Mouse (Mus musculus): ENCODE data around the gene Cxcr2. TPM values are rescaled to one million over a fixed set of nuclear protein-coding genes. Genes with fewer than 3 reads are reported as not detected.

The Cxcr2 gene
- polyA plus RNA-seq, 1 experiment, result 11.4 TPM

DNA sequence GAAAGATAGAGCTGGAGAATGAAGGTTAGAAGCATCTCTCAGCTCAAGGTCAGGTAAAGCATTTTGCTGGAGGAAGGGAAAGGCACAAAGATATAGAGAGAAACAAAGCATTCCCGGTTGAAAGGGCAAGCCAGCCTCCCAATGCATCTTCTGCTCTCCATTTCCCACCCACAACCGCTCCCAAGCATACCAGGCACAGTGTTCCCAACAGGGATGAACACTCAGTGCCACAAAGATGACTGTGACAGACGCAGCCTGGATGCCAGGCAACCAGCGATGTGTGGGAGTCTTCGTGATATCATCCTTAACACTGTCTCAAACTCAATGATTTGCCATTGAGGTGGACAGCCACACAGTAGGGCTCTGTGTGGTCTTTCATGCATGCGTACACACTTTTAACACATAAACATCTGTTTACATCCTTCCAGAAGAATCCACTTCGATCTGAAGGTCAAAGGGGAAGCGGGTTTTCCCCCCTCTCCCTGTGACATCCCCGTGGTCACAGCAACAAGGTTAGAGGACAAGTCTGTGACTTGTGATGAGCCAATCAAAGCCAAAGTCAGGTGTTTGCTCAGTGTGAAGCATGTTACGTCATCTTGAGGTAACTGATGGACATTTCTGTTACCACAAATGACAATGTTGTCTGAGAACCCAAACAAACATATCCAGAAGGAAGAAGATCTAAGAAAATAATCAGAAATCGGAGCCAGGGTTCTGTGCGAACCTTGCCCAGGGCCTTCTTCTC is 44.1 kb downstream of the Cxcr2 start:
- Histone ChIP-seq H3K4me1 (ENCODE audit: control insufficient read depth, insufficient read depth, insufficient read length) (no peaks in the 10 kb centered on the region; the same call in 1 of the 2 replicates), H3K36me3 (ENCODE audit: control insufficient read depth, insufficient read depth, low read length) (no peaks in the 10 kb centered on the region), H3K27me3 (ENCODE audit: control insufficient read depth, insufficient read depth, low read length) (no peaks in the 10 kb centered on the region), H3K27ac (ENCODE audit: insufficient read depth, low read length) (no peak overlapping the region), H3K4me3 (ENCODE audit: extremely low read depth, insufficient read depth, insufficient read length) (no peak overlapping the region)
- 80% methylated on average over 12 of the region's 12 CpGs for WGBS
- TF ChIP-seq POLR2A (IDR thresholded peaks at IDR 0.05; ENCODE audit: low read depth, low read length) (no peak), CTCF (IDR thresholded peaks at IDR 0.05; ENCODE audit: extremely low read depth, insufficient read depth, insufficient read length, insufficient replicate concordance) (no peak)
- no peak for DNase-seq (ENCODE audit: low read depth in 1 of 2, low spot score in 2 of 2)

DNA sequence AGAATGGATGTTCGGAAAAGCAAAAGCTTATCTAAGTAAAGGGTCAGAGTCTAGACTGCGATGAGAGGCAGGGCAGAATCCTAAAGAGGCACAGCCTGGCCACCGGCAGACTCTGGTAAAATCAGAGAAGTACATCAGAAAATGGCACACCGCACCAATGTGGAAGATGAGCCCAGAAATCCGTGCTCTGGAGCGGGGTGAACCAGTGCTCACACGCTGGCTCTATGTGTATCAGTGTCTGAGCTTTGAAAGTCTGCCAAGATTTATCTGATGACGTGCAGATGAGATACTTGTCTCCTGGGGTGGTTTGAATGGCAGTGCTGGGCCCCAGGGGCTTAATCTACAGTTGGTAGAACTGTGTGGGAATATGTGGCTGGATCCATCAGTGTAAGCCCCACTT is 45.3 kb downstream of the Cxcr2 start:
- no peaks in the 10 kb centered on the region; the same call in 1 of the 2 replicates for H3K4me1 ChIP-seq (ENCODE audit: control insufficient read depth, insufficient read depth, insufficient read length)
- no peak for TF ChIP-seq POLR2A (IDR thresholded peaks at IDR 0.05; ENCODE audit: low read depth, low read length)
- TF ChIP-seq CTCF (IDR thresholded peaks at IDR 0.05; ENCODE audit: extremely low read depth, insufficient read depth, insufficient read length, insufficient replicate concordance), result no peak
- H3K4me3 ChIP-seq (ENCODE audit: extremely low read depth, insufficient read depth, insufficient read length), result no peak overlapping the region
- 88% methylated on average over 8 of the region's 8 CpGs for WGBS
- H3K27ac ChIP-seq (ENCODE audit: insufficient read depth, low read length), result no peak overlapping the region
- no peaks in the 10 kb centered on the region for H3K27me3 ChIP-seq (ENCODE audit: control insufficient read depth, insufficient read depth, low read length)
- H3K36me3 ChIP-seq (ENCODE audit: control insufficient read depth, insufficient read depth, low read length), result no peaks in the 10 kb centered on the region
- no peak for DNase-seq (ENCODE audit: low read depth in 1 of 2, low spot score in 2 of 2)

DNA sequence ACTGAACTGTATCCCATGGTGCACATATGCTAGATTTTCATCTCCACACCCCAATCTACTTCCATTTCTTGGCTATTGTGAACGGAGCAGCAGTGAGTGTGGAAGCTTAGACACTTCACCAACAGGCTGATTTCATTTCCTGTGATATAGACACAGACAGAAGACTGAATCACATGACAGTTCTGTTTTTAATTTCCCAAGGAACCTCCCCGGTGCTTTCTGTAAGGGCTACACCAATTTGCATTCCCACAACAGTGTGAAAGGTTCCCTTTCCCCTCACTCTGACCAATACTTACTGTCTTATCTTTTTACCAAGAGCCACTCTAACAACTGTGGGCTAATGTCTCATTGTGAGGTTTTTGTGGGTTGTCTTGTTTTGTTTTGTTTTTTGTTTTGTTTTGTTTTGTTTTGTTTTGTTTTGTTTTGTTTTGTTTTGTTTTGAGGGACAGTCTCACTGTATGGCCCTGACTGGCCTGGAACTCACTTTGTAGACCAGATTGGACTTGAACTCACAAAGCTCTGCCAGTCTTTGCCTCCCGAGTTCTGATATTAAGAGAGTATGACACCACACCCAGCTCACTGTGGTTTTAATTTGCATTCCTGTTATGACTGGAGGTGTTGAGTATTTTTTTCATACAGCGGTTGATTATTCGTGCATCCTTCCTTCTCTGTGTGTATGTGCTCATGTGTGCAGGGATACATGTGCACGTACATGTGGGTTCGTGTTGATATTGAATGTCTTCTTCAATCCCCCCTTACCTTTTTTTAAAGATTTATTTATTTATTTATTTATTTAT is 47.5 kb downstream of the Cxcr2 start:
- 46% methylated on average over 7 of the region's 7 CpGs for WGBS
- no peak overlapping the region for H3K27ac ChIP-seq (ENCODE audit: insufficient read depth, low read length)
- no peaks in the 10 kb centered on the region for H3K27me3 ChIP-seq (ENCODE audit: control insufficient read depth, insufficient read depth, low read length)
- TF ChIP-seq POLR2A (IDR thresholded peaks at IDR 0.05; ENCODE audit: low read depth, low read length) (no peak), CTCF (IDR thresholded peaks at IDR 0.05; ENCODE audit: extremely low read depth, insufficient read depth, insufficient read length, insufficient replicate concordance) (no peak)
- H3K4me3 ChIP-seq (ENCODE audit: extremely low read depth, insufficient read depth, insufficient read length), result no peak overlapping the region
- peak in 1 of 2 experiments; percentile 25 for DNase-seq (ENCODE audit: low read depth in 1 of 2, low spot score in 2 of 2)
- no peaks in the 10 kb centered on the region for H3K36me3 ChIP-seq (ENCODE audit: control insufficient read depth, insufficient read depth, low read length)
- no peaks in the 10 kb centered on the region; the same call in 1 of the 2 replicates for H3K4me1 ChIP-seq (ENCODE audit: control insufficient read depth, insufficient read depth, insufficient read length)

DNA sequence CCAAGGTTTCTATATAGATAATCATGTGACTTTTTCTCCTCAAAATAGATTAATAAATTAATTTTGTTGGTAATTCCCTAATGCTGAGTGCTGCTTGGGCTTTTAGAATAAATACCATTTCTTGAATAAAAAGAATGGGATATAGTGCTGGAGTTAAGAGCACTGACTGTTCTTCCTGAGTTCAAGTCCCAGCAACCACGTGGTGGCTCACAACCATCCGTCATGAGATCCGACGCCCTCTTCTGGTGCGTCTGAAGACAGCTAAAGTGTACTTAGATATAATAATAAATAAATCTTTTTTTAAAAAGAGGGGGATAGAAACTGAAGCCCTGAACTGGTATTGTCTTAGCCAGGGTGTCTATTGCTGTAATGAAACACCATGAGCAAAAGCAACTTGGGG is 49.7 kb downstream of the Cxcr2 start:
- Histone ChIP-seq H3K4me1 (ENCODE audit: control insufficient read depth, insufficient read depth, insufficient read length) (no peaks in the 10 kb centered on the region; the same call in 1 of the 2 replicates), H3K4me3 (ENCODE audit: extremely low read depth, insufficient read depth, insufficient read length) (no peak overlapping the region), H3K36me3 (ENCODE audit: control insufficient read depth, insufficient read depth, low read length) (no peaks in the 10 kb centered on the region), H3K27ac (ENCODE audit: insufficient read depth, low read length) (no peak overlapping the region), H3K27me3 (ENCODE audit: control insufficient read depth, insufficient read depth, low read length) (no peaks in the 10 kb centered on the region)
- TF ChIP-seq POLR2A (IDR thresholded peaks at IDR 0.05; ENCODE audit: low read depth, low read length), result no peak
- no peak for TF ChIP-seq CTCF (IDR thresholded peaks at IDR 0.05; ENCODE audit: extremely low read depth, insufficient read depth, insufficient read length, insufficient replicate concordance)
- DNase-seq (ENCODE audit: low read depth in 1 of 2, low spot score in 2 of 2), result no peak
- 73% methylated on average over 5 of the region's 5 CpGs for WGBS

DNA sequence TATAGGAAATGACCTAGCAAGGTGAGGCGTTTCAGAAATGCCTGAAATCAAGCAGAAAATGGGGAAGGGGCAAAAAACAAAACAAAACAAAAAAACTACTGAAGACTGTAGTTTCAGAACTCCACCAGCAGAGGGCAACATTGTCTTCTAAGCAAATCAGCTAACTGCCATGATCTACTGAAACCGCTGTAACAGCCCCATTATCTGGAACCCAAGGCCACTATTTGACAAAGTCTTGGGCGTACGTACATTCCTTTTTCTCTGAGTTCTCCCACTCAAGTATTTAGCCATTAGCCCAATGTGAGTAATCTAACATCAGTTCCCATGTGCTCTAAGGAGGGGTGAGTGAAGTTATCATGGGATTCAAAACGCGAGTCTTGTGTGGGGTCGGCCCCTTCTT is 52.1 kb downstream of the Cxcr2 start:
- H3K4me3 ChIP-seq (ENCODE audit: extremely low read depth, insufficient read depth, insufficient read length), result no peak overlapping the region

DNA sequence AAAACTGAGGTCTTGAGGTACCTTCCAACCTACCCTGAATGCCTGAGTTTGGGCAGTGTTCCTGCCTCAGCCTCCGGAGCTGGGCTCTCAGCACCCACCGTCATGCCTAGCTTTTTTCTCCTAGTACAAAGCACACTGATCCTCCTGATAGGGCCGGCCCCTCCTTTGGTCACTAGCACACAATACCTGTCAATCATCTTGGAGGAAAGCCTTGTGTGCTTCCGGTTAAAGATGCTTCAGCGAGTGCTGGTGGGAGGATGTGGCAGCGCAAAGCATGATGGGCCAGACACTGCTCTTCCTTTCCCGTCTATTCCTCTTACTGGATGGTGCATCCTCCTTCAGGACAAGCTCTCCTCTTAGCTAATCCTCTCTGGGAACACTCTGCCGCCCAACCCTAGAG is 52.9 kb downstream of the Cxcr2 start:
- Histone ChIP-seq H3K36me3 (ENCODE audit: control insufficient read depth, insufficient read depth, low read length) (no peaks in the 10 kb centered on the region), H3K4me3 (ENCODE audit: extremely low read depth, insufficient read depth, insufficient read length) (no peak overlapping the region), H3K4me1 (ENCODE audit: control insufficient read depth, insufficient read depth, insufficient read length) (no peaks in the 10 kb centered on the region), H3K27me3 (ENCODE audit: control insufficient read depth, insufficient read depth, low read length) (no peaks in the 10 kb centered on the region), H3K27ac (ENCODE audit: insufficient read depth, low read length) (no peak overlapping the region)
- WGBS, result 67% methylated on average over 8 of the region's 8 CpGs
- no peak for TF ChIP-seq CTCF (IDR thresholded peaks at IDR 0.05; ENCODE audit: extremely low read depth, insufficient read depth, insufficient read length, insufficient replicate concordance)
- DNase-seq (ENCODE audit: low read depth in 1 of 2, low spot score in 2 of 2), result no peak

More for the DNA sequence above, 52.1 kb downstream of the Cxcr2 start:
- Histone ChIP-seq H3K27me3 (ENCODE audit: control insufficient read depth, insufficient read depth, low read length) (no peaks in the 10 kb centered on the region), H3K36me3 (ENCODE audit: control insufficient read depth, insufficient read depth, low read length) (no peaks in the 10 kb centered on the region), H3K27ac (ENCODE audit: insufficient read depth, low read length) (no peak overlapping the region), H3K4me1 (ENCODE audit: control insufficient read depth, insufficient read depth, insufficient read length) (no peaks in the 10 kb centered on the region; the same call in 1 of the 2 replicates)
- DNase-seq (ENCODE audit: low read depth in 1 of 2, low spot score in 2 of 2), result peak in 1 of 2 experiments; percentile 35
- peak; percentile 34; the same call in 1 of the 2 replicates for TF ChIP-seq CTCF (IDR thresholded peaks at IDR 0.05; ENCODE audit: extremely low read depth, insufficient read depth, insufficient read length, insufficient replicate concordance)
- TF ChIP-seq POLR2A (IDR thresholded peaks at IDR 0.05; ENCODE audit: low read depth, low read length), result no peak
- WGBS, result 43% methylated on average over 7 of the region's 7 CpGs

Measured in spleen, adult 2 months (tissue).